ENCODE assay signal across 19 mouse cellular contexts in the genomic region with DNA sequence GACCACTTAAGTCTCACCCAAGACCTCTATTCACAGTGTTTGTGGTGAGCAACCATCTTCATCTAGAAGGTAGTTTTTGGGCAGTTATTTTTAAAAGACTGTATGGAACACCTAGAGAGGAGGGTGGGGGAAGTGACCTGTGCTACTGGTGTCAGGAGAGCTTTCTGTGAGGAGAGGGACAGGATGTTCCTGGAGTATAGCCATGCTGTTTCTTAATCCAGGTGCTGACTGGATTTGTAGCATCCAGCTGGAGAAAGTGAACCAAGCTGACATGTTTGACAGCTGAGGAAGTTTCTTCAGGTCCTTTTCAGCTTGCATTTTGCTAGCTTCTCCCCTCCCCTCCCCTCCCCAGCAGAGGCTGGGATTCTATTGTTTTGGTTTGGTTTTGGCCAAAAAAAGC.
"Had no signal": no experiment of that assay in that cellular context is flagged by ENCODE, and none has a peak within 500 bp of the region (broad histone marks: within the 10 kb centered on the region; RNA-seq: fewer than 3 reads in every experiment).

No protein-coding gene starts in this region.

- ATAC-seq: midbrain, embryonic 16.5 days had no signal

- H3K27me3 ChIP-seq: midbrain, embryonic 12.5 days; neural tube, embryonic 13.5 days; neural tube, embryonic 15.5 days; stomach, embryonic 15.5 days had no signal

- H3K4me3 ChIP-seq: midbrain, embryonic 10.5 days; midbrain, embryonic 12.5 days; myocyte; neural tube, embryonic 13.5 days; neural tube, embryonic 15.5 days; stomach, embryonic 15.5 days had no signal

- H3K27ac ChIP-seq: midbrain, embryonic 10.5 days; midbrain, embryonic 12.5 days; neural tube, embryonic 13.5 days; neural tube, embryonic 15.5 days; stomach, embryonic 15.5 days; stomach, postnatal 0 days had no signal

- H3K9ac ChIP-seq: lung, embryonic 14.5 days; midbrain, embryonic 12.5 days; neural tube, embryonic 13.5 days; neural tube, embryonic 15.5 days; stomach, embryonic 15.5 days had no signal

- H3K4me1 ChIP-seq: midbrain, embryonic 10.5 days; midbrain, embryonic 12.5 days; neural tube, embryonic 13.5 days; neural tube, embryonic 15.5 days; stomach, embryonic 15.5 days had no signal

- H3K4me2 ChIP-seq: lung, embryonic 14.5 days; midbrain, embryonic 12.5 days; neural tube, embryonic 13.5 days; neural tube, embryonic 15.5 days; stomach, embryonic 15.5 days had no signal

- H3K9me3 ChIP-seq: midbrain, embryonic 10.5 days; midbrain, embryonic 12.5 days; neural tube, embryonic 13.5 days; neural tube, embryonic 15.5 days; stomach, embryonic 15.5 days had no signal

- DNase-seq: lung, embryonic 14.5 days; lung, postnatal 10 days; lung, postnatal 4 days; midbrain, embryonic 14.5 days; retina, postnatal 1 day; right cerebral cortex, adult 18-20 months; right cerebral cortex, postnatal 25 days; right cerebral cortex, postnatal 4 days; thymus, adult 2 months; thymus, postnatal 25 days; thymus, postnatal 4 days had no signal
